Mouse (Mus musculus): ENCODE measurements around the gene Kcnn1. TPM values are rescaled to one million over a fixed set of nuclear protein-coding genes. Genes with fewer than 3 reads are reported as not detected.

The Kcnn1 gene
- polyA plus RNA-seq, 1 experiment from 2014 or later: 3.8 TPM

- 36% methylated on average over 5 of the region's 5 CpGs for WGBS
- no peak for DNase-seq (ENCODE audit: low spot score)
- 0 out of 2 replicates have a peak overlapping the region, but pooled peaks have one; percentile 27 for H3K9ac ChIP-seq (ENCODE audit: low read length)
- H3K27ac ChIP-seq (replicated peaks; ENCODE audit: low read depth, low read length): no peak overlapping the region
- H3K4me2 ChIP-seq (ENCODE audit: low read depth, severe bottlenecking): no peak overlapping the region
- no peaks in the 10 kb centered on the region for H3K27me3 ChIP-seq (ENCODE audit: control insufficient read depth, insufficient read depth, low read length)
- peaks cover 5% of the 10 kb centered on the region for H3K4me1 ChIP-seq (ENCODE audit: control insufficient read depth, insufficient read depth, low read length)
- H3K9me3 ChIP-seq (ENCODE audit: control insufficient read depth, low read length): no peaks in the 10 kb centered on the region
- ATAC-seq (ENCODE audit: insufficient number of reproducible peaks, low FRiP score, low TSS enrichment, low read depth): no peak
- H3K36me3 ChIP-seq (ENCODE audit: control insufficient read depth, insufficient read depth, low read length): no peaks in the 10 kb centered on the region
- H3K4me3 ChIP-seq (ENCODE audit: low read depth, low read length): no peak overlapping the region
Observed at GRCm38 (mm10) chr8:70902211-70902610, 39.2 kb upstream of the Kcnn1 start.

GRCm38 (mm10) chr8:70900872-70901387, 37.9 kb upstream of the Kcnn1 start:
- Histone ChIP-seq H3K27ac (replicated peaks; ENCODE audit: low read depth, low read length) (no peak overlapping the region), H3K4me2 (ENCODE audit: low read depth, severe bottlenecking) (no peak overlapping the region), H3K27me3 (ENCODE audit: control insufficient read depth, insufficient read depth, low read length) (no peaks in the 10 kb centered on the region), H3K36me3 (ENCODE audit: control insufficient read depth, insufficient read depth, low read length) (0 out of 2 replicates have a peak, but pooled peaks cover under 1% of the 10 kb centered on the region), H3K9ac (ENCODE audit: low read length) (no peak overlapping the region), H3K4me3 (ENCODE audit: low read depth, low read length) (no peak overlapping the region), H3K9me3 (ENCODE audit: control insufficient read depth, low read length) (no peaks in the 10 kb centered on the region), H3K4me1 (ENCODE audit: control insufficient read depth, insufficient read depth, low read length) (0 out of 2 replicates have a peak, but pooled peaks cover 3% of the 10 kb centered on the region)
- DNase-seq (ENCODE audit: low spot score): no peak
- WGBS: 79% methylated on average over 2 of the region's 2 CpGs
- no peak for ATAC-seq (ENCODE audit: insufficient number of reproducible peaks, low FRiP score, low TSS enrichment, low read depth)

DNA sequence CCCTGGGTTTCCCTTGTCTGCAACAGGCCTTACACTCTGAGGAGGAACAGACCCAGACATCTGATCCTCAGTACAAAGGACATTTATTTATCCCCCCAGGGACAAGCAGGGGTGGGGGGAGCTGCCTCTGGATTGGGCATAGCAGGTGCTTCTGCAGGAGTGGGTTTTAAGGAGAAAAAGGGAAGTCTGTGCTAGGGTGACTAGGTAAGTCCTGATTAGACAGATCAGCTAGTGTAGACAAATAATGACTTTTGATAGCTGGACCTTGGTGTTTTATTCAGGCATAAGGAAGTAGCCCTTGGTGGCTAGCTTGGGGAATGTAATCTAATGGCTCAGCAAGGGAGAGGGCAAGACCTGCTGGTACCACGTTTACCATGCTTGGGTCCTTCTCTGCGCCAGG, 36.2 kb upstream of the Kcnn1 start:
- H3K4me2 ChIP-seq (ENCODE audit: low read depth, severe bottlenecking): no peak overlapping the region
- no peaks in the 10 kb centered on the region for H3K9me3 ChIP-seq (ENCODE audit: control insufficient read depth, low read length)
- no peak overlapping the region for H3K27ac ChIP-seq (replicated peaks; ENCODE audit: low read depth, low read length)
- 84% methylated on average over 2 of the region's 2 CpGs for WGBS
- no peak overlapping the region for H3K9ac ChIP-seq (ENCODE audit: low read length)
- DNase-seq (ENCODE audit: low spot score) (no peak), ATAC-seq (ENCODE audit: insufficient number of reproducible peaks, low FRiP score, low TSS enrichment, low read depth) (no peak)
- H3K4me1 ChIP-seq (ENCODE audit: control insufficient read depth, insufficient read depth, low read length): 0 out of 2 replicates have a peak, but pooled peaks cover 3% of the 10 kb centered on the region
- no peaks in the 10 kb centered on the region for H3K27me3 ChIP-seq (ENCODE audit: control insufficient read depth, insufficient read depth, low read length)
- H3K4me3 ChIP-seq (ENCODE audit: low read depth, low read length): no peak overlapping the region
- H3K36me3 ChIP-seq (ENCODE audit: control insufficient read depth, insufficient read depth, low read length): peaks cover 12% of the 10 kb centered on the region

DNA sequence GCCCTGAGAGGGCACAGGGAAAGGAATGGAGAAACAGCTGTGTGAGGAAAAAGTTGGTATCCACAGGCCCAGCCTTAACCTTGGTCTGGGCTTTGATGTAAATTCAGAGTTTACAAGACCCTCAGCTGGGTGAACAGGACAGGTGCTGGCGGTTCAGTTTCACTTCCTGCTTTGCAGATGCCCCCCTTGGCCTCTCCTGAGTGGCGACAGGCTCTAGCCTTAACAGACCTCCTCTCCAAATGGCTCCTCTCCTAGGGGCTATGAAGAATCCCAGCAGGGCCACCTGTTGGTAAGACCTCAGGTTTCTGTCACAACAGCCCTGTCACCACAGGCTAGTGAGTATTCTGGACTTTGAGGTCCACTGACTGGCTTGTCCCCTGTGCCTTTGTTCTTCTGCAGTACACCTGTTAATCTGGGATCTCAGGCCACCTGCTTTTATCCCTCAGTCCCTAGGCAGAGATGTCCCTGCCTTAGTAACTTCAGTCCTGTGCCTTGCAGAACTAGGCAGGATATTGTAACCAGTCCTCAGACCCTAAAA, 35.7 kb upstream of the Kcnn1 start:
- Histone ChIP-seq H3K27me3 (ENCODE audit: control insufficient read depth, insufficient read depth, low read length) (no peaks in the 10 kb centered on the region; the same call in 1 of the 2 replicates), H3K9ac (ENCODE audit: low read length) (no peak overlapping the region), H3K27ac (replicated peaks; ENCODE audit: low read depth, low read length) (no peak overlapping the region), H3K4me2 (ENCODE audit: low read depth, severe bottlenecking) (no peak overlapping the region), H3K4me1 (ENCODE audit: control insufficient read depth, insufficient read depth, low read length) (0 out of 2 replicates have a peak, but pooled peaks cover 3% of the 10 kb centered on the region), H3K4me3 (ENCODE audit: low read depth, low read length) (no peak overlapping the region; the same call in 1 of the 2 replicates), H3K36me3 (ENCODE audit: control insufficient read depth, insufficient read depth, low read length) (peaks cover 12% of the 10 kb centered on the region), H3K9me3 (ENCODE audit: control insufficient read depth, low read length) (no peaks in the 10 kb centered on the region)
- no peak for DNase-seq (ENCODE audit: low spot score)
- no peak for ATAC-seq (ENCODE audit: insufficient number of reproducible peaks, low FRiP score, low TSS enrichment, low read depth)
- WGBS: 37% methylated on average over 2 of the region's 2 CpGs

- Histone ChIP-seq H3K4me3 (ENCODE audit: low read depth, low read length) (peak overlapping the region; percentile 79), H3K4me1 (ENCODE audit: control insufficient read depth, insufficient read depth, low read length) (0 out of 2 replicates have a peak, but pooled peaks cover 3% of the 10 kb centered on the region), H3K9ac (ENCODE audit: low read length) (peak overlapping the region; percentile 73), H3K4me2 (ENCODE audit: low read depth, severe bottlenecking) (peak overlapping the region; percentile 87), H3K9me3 (ENCODE audit: control insufficient read depth, low read length) (no peaks in the 10 kb centered on the region), H3K27ac (replicated peaks; ENCODE audit: low read depth, low read length) (peak overlapping the region; percentile 49), H3K36me3 (ENCODE audit: control insufficient read depth, insufficient read depth, low read length) (peaks cover 12% of the 10 kb centered on the region), H3K27me3 (ENCODE audit: control insufficient read depth, insufficient read depth, low read length) (peaks cover 9% of the 10 kb centered on the region)
- ATAC-seq (ENCODE audit: insufficient number of reproducible peaks, low FRiP score, low TSS enrichment, low read depth) (peak; percentile 36), DNase-seq (ENCODE audit: low spot score) (peak; percentile 92)
- under 1% methylated on average over 20 of the region's 20 CpGs for WGBS
Observed at GRCm38 (mm10) chr8:70897681-70898413, 34.8 kb upstream of the Kcnn1 start.

- Histone ChIP-seq H3K4me3 (ENCODE audit: low read depth, low read length) (peak within 1 kb of the TSS; percentile 79), H3K9me3 (ENCODE audit: control insufficient read depth, low read length) (no peaks in the 10 kb centered on the region), H3K9ac (ENCODE audit: low read length) (peak within 1 kb of the TSS; percentile 89), H3K36me3 (ENCODE audit: control insufficient read depth, insufficient read depth, low read length) (peaks cover 12% of the 10 kb centered on the region), H3K4me1 (ENCODE audit: control insufficient read depth, insufficient read depth, low read length) (peaks cover 7% of the 10 kb centered on the region), H3K27me3 (ENCODE audit: control insufficient read depth, insufficient read depth, low read length) (peaks cover 15% of the 10 kb centered on the region), H3K27ac (replicated peaks; ENCODE audit: low read depth, low read length) (peak within 1 kb of the TSS; percentile 49), H3K4me2 (ENCODE audit: low read depth, severe bottlenecking) (peak within 1 kb of the TSS; percentile 94)
- ATAC-seq (ENCODE audit: insufficient number of reproducible peaks, low FRiP score, low TSS enrichment, low read depth): peak; percentile 96
- under 1% methylated on average over 60 of the region's 60 CpGs for WGBS
- DNase-seq (ENCODE audit: low spot score): peak; percentile 95
Observed at GRCm38 (mm10) chr8:70897021-70897680, 34.1 kb upstream of the Kcnn1 start, which contains the start of gene Rpl18a. Rpl18a (minus strand) TSS chr8:70897412.

DNA sequence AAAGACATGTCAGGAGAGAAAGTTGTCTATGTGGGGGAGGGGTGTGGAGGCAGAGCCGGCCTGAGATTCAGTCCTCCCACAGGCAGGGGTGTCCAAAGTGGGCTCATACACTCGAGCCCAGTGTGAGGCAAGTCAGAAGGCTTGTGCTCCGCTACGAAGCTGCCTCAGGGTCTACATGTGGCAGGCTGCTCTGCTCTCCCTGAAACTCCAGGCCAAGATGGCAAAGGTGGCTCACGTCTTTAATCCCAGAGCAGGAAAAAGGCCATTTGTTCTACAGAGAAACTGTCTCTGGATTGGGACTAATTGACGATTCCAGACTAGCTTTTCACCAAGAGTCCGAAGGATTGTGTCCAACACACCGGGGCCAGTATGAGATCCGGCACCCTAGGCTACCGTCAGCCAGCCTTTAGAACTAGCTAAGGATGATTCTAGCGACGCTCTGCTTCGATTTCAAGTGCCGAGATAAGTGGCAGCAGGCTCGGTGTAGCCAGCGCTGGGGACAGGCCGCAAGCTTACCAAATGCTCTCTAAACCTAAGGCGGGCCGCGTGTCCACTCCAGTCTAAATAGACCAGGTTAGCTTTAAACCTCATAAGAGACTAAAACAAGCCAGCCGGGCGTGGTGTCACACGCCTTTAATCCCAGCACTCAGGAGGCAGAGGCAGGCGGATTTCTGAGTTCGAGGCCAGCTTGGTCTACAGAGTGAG, 33.4 kb upstream of the Kcnn1 start:
- WGBS: 4% methylated on average over 25 of the region's 25 CpGs
- H3K9ac ChIP-seq (ENCODE audit: low read length): peak overlapping the region; percentile 89
- peak overlapping the region; percentile 94 for H3K4me2 ChIP-seq (ENCODE audit: low read depth, severe bottlenecking)
- H3K27ac ChIP-seq (replicated peaks; ENCODE audit: low read depth, low read length): peak overlapping the region; percentile 30; the same call in 1 of the 2 replicates
- peak overlapping the region; percentile 79 for H3K4me3 ChIP-seq (ENCODE audit: low read depth, low read length)
- no peak for ATAC-seq (ENCODE audit: insufficient number of reproducible peaks, low FRiP score, low TSS enrichment, low read depth)
- DNase-seq (ENCODE audit: low spot score): peak; percentile 40
- H3K36me3 ChIP-seq (ENCODE audit: control insufficient read depth, insufficient read depth, low read length): peaks cover 12% of the 10 kb centered on the region
- no peaks in the 10 kb centered on the region for H3K9me3 ChIP-seq (ENCODE audit: control insufficient read depth, low read length)
- H3K27me3 ChIP-seq (ENCODE audit: control insufficient read depth, insufficient read depth, low read length): peaks cover 22% of the 10 kb centered on the region
- H3K4me1 ChIP-seq (ENCODE audit: control insufficient read depth, insufficient read depth, low read length): peaks cover 12% of the 10 kb centered on the region
